Mouse (Mus musculus) testis, postnatal 10 days (tissue): ENCODE data around the gene Lhx2.

Experiments
- DNase-seq: peaks from one replicate; pipeline ENCODE4 v3.0.0; 2021; ENCODE audit warnings: low spot score

Gene Lhx2

GRCm38 (mm10) chr2:38410227-38410626, 71.1 kb downstream of the Lhx2 start:
- no peak for DNase-seq

GRCm38 (mm10) chr2:38412599-38413177, 73.6 kb downstream of the Lhx2 start:
- no peak for DNase-seq

- peak; percentile 82 for DNase-seq
Observed at GRCm38 (mm10) chr2:38417970-38418369, 78.9 kb downstream of the Lhx2 start.
